Mouse (Mus musculus) kidney, postnatal 25 days (tissue): ENCODE measurements around the gene Eif5.
"Not testable (repeated sequence)": the region's sequence is repeated elsewhere in the genome, so short reads cannot be mapped to it uniquely, and the experiment has no call there.

Source experiments
- DNase-seq, 2 experiments: peaks; one replicate each; pipeline ENCODE4 v3.0.0; 2021; ENCODE audit warnings: mixed read lengths in 2 of 2

Eif5 gene

DNA sequence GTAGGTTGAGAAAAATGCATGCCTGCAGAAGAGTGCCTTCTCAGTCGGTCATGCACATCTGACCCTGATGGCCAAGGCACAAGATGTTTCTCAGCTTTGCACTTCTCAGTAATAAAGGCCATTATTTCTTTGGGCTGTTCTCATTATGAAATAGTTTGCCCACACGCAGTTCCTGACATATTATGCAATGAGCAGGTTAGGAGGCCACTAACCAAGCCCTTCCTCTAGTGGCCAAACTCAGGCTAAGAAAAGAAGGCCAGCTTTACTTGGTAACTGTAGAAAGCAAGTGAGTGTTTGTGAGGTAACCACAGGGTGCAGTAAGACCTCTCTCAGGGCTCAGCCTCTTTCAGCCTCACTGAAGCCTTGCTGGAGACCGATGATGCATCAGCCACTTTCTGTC is 12.9 kb upstream of the Eif5 start:
- DNase-seq = no peak

DNA sequence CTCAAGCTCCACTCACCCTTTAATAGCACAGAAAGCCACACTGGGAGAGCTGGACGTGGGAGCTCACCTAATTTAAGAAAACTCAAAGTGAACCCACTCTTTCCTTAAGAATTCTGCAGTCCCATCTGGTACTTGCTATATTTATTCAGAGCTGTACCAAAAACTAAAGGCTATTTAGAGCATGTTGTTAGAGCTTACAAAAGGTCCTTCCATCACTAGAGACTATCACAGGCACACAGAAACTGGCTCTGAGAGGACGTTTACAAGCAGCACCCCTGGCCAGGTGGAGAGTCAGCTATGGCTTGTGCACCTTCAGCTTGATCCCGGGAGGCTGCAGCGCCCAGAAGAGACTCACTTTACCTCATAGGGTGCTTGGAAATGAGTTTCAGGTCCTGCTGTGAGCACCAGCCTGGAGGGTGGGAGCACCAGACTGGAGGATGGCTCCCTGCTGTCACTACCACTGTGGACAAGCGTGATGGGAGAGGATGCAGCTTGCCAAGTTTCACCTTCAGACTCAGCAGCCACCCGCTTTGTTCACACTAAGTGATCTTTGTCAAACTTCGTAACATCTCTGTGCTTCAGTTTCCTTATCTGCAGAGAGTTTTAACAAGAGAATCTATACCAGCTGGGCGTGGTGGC is 10.1 kb upstream of the Eif5 start:
- no peak for DNase-seq

GRCm38 (mm10) chr12:111529192-111529591 is 8.6 kb upstream of the Eif5 start:
- DNase-seq = peak in 1 of 2 experiments; percentile 27

DNA sequence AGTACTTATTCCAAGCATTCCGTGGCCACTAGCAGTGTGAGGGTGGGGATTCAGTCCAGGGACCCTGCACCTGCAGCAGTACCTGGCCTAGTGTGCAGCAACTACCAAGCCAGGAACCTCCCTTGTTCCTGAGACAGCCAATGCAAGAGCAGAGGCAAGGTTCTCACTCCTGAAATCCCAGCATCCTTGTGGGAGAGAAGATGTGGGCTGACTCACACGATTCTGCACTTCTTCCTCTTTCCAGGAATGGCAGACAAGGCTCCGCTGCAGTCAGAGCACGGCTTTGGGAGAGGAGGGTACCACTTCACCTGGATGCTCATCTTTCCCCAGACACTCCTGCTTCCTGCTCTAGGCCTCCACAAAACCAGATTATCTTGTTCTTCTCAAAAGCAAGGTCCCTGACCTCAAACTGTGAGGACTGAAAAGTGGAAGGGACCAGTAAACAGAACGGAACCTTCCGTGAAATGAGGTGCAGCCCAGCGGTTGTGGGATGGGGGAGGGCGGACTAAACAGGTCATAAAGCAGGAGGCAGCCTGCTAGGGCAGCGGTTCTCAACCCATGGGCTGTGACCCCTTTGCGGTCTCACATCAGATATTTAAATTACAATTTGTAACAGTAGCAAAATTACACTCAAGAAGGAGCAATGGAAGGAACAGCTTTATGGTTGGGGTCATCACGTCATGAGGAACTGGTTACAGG is 4.6 kb upstream of the Eif5 start:
- no peak for DNase-seq

DNA sequence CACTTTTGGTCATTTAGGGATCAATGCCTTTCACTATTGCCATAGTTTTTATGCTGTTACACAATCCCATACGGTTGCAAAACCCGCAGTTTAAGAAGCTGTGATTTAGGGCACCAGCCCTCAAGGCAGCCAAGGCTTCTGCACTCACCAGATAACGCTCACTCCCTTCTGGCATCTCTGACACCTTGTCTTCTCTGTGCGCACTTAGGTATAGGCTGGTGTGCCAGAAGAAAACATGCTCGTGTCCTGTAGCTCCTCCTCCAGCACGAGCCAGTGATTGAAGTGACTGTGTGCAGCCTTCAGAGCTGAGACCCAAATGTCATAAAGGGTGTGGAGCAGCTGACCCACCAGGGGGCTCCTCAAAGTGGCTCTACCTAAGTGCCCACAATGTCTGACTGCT is 2.5 kb upstream of the Eif5 start:
- no peak for DNase-seq

- DNase-seq = no peak
Observed at GRCm38 (mm10) chr12:111535762-111536161, 2.1 kb upstream of the Eif5 start.

GRCm38 (mm10) chr12:111536746-111537145 is 1.1 kb upstream of the Eif5 start:
- DNase-seq = no peak

GRCm38 (mm10) chr12:111537341-111537740 is 475 bp upstream of the Eif5 start:
- DNase-seq = peak; percentile 45 to 75

GRCm38 (mm10) chr12:111538292-111539040 is 650 bp downstream of the Eif5 start:
- peak; percentile 85 to 95 for DNase-seq

GRCm38 (mm10) chr12:111539041-111539345 is 1.2 kb downstream of the Eif5 start:
- no peak for DNase-seq

- DNase-seq = peak; percentile 40 to 46
Observed at GRCm38 (mm10) chr12:111547070-111547469, 9.3 kb downstream of the Eif5 start.

- DNase-seq = no peak
Observed at GRCm38 (mm10) chr12:111548555-111549289, 10.9 kb downstream of the Eif5 start.

- no peak for DNase-seq
Observed at GRCm38 (mm10) chr12:111550679-111551078, 12.9 kb downstream of the Eif5 start.

- DNase-seq = no peak
Observed at GRCm38 (mm10) chr12:111552342-111552741, 14.5 kb downstream of the Eif5 start.

DNA sequence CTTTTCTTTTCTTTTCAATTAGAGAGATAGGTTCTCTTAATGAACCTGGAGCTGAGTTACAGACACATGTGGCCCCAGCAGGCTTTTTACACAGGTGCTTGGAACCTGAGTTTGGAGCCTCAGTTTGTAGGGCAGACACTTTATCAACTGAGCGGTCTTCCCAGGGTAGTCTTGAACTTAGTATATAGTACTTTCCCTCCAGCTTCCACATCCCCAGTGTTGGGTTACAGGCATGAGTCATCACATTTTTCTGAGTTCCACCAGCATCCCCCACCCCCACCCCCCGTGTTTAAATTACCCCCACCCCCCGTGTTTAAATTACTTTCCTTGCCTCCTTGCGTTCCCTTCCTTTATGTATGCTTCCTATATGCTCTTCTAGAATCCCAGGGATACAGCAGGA is 17.5 kb downstream of the Eif5 start:
- no peak for DNase-seq

DNA sequence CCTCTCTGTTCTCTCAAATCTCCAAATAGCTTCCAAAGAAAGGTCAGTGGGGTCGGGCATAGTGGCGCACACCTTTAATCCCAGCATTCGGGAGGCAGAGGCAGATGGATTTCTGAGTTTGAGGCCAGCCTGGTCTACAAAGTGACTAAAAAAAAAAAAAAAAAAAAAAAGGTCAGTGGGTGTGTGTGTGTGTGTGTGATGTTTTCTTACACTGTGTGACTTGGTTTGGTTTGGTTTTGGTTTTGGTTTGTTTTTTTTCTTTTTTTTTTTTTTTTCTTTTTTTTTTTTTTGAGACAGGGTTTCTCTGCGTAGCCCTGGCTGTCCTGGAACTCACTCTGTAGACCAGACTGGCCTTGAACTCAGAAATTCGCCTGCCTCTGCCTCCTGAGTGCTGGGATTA is 18.1 kb downstream of the Eif5 start:
- not testable (repeated sequence) for DNase-seq

- no peak for DNase-seq
Observed at GRCm38 (mm10) chr12:111557538-111557937, 19.7 kb downstream of the Eif5 start.

GRCm38 (mm10) chr12:111558655-111559054 is 20.8 kb downstream of the Eif5 start:
- no peak for DNase-seq

- no peak for DNase-seq
Observed at GRCm38 (mm10) chr12:111559647-111560258, 21.9 kb downstream of the Eif5 start.

- no peak for DNase-seq
Observed at GRCm38 (mm10) chr12:111560286-111560685, 22.5 kb downstream of the Eif5 start.

DNA sequence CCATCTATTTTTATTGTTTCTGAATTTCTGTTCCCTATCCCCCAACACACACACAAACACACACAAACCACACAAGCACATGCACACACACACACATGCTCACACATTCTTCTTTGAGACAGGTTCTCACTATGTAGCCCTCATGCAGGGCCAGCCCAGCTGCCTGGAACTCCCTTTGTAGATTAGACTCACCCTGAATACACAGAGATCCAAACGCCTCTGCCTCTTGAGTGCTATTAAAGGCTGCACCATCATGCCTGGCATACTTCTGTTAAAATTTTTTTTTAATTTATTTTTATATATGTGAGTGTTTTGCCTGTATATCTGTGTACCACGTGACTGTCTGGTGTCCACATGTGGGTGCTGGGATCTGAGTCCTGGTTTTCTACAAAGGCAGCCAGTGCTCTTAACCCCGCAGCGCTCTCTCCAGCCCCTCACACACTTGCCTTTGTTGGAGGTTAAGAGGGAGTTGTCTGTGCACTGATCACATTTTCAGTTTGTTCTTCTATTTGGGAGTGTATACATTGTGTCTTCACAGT is 24.5 kb downstream of the Eif5 start:
- no peak for DNase-seq

DNA sequence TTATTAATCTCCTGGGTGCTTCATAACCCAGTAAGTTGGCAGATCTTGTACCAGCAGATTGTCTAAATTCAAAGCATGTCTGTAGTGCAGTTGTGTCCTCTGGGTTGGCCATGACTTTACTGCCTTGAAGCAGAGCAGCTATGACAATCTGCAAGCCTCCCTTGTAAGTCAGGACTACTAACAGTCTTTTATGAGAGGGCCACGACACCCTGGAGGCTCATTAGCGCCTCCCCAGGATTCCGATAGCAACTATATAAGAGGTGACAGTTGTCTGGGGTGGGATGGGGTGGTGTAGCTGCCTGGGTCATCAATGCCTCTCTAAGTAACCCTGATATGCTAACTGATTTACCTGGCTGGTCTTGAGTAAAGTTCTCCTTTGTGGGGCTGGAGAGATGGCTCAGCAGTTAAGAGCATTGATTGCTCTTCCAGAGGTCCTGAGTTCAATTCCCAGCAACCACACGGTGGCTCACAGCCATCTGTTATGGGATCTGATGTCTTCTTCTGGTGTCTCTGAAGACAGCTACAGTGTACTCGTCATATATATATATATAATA is 25.3 kb downstream of the Eif5 start:
- DNase-seq = no peak
